Mouse (Mus musculus): ENCODE measurements around the gene Ptpdc1. TPM values are rescaled to one million over a fixed set of nuclear protein-coding genes. Genes with fewer than 3 reads are reported as not detected.

Gene Ptpdc1
- polyA plus RNA-seq, 1 experiment from 2014 or later = 0.64 TPM

DNA sequence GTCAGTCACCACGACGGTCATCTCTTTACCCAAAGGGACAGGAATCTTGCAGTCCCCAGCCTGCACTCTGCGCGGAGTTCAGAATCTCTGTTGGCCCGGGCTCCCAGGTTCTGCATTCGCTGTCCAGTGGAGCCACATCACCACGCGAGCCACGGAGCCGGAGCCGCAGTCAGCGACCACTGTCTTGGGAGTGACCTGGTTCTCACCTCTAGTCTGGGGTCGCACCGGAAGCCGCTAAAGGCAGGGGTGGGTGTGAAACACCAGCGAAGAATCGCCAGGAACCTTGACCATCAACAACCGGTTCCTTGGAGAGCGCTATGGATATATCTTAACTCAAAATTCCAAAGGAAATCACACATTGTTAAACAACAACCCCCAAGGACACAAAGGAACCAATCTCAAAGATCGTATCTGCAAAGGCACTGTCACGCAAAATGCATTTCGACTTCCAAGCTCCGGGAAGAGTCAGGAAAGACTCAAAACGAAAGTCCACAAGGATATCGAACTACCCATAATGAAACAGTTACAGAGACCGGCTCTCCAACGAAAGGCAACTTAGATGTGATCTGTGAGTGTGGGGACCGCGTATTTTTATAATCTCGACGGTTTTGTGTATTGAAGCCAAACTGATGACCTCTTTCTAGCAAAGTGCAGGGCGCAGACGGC, 33.3 kb upstream of the Ptpdc1 start:
- H3K4me2 ChIP-seq (ENCODE audit: low read depth, low read length) = peak overlapping the region; percentile 21; the same call in 1 of the 2 replicates
- no peak overlapping the region for H3K27ac ChIP-seq (ENCODE audit: low read length)
- peaks cover 85% of the 10 kb centered on the region for H3K27me3 ChIP-seq (ENCODE audit: control insufficient read depth, insufficient read depth, low read depth, low read length)
- no peaks in the 10 kb centered on the region for H3K9me3 ChIP-seq (replicated peaks; ENCODE audit: control insufficient read depth, low read length)
- H3K9ac ChIP-seq (ENCODE audit: low read depth, low read length) = no peak overlapping the region
- no peak for ATAC-seq (ENCODE audit: low read depth)
- H3K4me1 ChIP-seq (ENCODE audit: control insufficient read depth, low read depth, low read length) = no peaks in the 10 kb centered on the region; the same call in 1 of the 2 replicates
- peak overlapping the region; percentile 6; the same call in 1 of the 2 replicates for H3K4me3 ChIP-seq (ENCODE audit: low read depth, low read length)
- WGBS (ENCODE audit: insufficient replicate concordance) = 1% methylated on average over 33 of the region's 33 CpGs
- H3K36me3 ChIP-seq (ENCODE audit: control insufficient read depth, insufficient read depth) = no peaks in the 10 kb centered on the region

DNA sequence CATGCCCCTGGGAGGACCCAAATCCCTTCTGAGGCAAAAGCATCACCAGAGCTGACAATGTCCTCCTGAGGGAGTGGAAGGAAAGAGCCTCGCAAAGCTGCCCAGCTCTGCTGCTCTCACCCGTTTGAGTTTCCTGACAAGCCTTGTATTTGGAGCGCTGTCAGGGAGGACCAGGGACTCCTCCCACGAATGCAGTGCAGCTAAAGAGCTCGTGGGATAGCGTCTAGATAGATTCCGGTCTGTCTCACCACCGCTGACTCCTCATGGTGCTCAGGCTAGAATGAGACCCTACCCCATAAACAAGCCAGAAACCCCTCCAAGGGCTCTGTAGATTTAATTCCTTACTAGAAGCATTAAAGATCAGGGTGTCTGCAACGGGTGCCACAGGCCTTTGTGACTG, 32.3 kb upstream of the Ptpdc1 start:
- peaks cover 78% of the 10 kb centered on the region for H3K27me3 ChIP-seq (ENCODE audit: control insufficient read depth, insufficient read depth, low read depth, low read length)
- H3K36me3 ChIP-seq (ENCODE audit: control insufficient read depth, insufficient read depth) = no peaks in the 10 kb centered on the region
- no peaks in the 10 kb centered on the region for H3K9me3 ChIP-seq (replicated peaks; ENCODE audit: control insufficient read depth, low read length)
- H3K4me3 ChIP-seq (ENCODE audit: low read depth, low read length) = no peak overlapping the region
- WGBS (ENCODE audit: insufficient replicate concordance) = 4% methylated on average over 9 of the region's 9 CpGs
- no peaks in the 10 kb centered on the region for H3K4me1 ChIP-seq (ENCODE audit: control insufficient read depth, low read depth, low read length)
- ATAC-seq (ENCODE audit: low read depth) = no peak
- H3K27ac ChIP-seq (ENCODE audit: low read length) = no peak overlapping the region
- H3K9ac ChIP-seq (ENCODE audit: low read depth, low read length) = no peak overlapping the region
- no peak overlapping the region for H3K4me2 ChIP-seq (ENCODE audit: low read depth, low read length)

DNA sequence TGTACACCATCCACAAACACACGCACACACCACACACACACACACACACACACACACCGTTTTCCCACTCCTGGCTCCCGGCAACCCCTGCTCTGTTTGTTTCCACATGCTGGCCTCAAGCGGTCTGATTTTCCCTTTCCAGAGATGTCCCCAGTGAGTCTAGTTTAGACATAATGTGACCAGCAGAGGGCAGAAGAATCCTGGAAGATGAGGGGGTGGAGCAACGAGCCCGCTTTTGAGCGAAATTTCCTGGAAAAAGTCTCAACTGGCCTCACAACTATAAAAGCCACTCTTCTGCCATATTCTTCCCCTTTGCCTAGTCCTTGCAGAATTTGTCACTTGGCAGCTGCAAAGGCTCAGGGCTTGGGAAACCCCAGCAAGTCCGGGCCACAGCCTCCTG, 30.2 kb upstream of the Ptpdc1 start:
- WGBS (ENCODE audit: insufficient replicate concordance) = 2% methylated on average over 8 of the region's 8 CpGs
- H3K27ac ChIP-seq (ENCODE audit: low read length) = no peak overlapping the region
- no peak overlapping the region for H3K4me2 ChIP-seq (ENCODE audit: low read depth, low read length)
- H3K9ac ChIP-seq (ENCODE audit: low read depth, low read length) = no peak overlapping the region
- H3K27me3 ChIP-seq (ENCODE audit: control insufficient read depth, insufficient read depth, low read depth, low read length) = peaks cover 57% of the 10 kb centered on the region
- ATAC-seq (ENCODE audit: low read depth) = no peak
- no peaks in the 10 kb centered on the region for H3K9me3 ChIP-seq (replicated peaks; ENCODE audit: control insufficient read depth, low read length)
- no peak overlapping the region for H3K4me3 ChIP-seq (ENCODE audit: low read depth, low read length)
- no peaks in the 10 kb centered on the region for H3K4me1 ChIP-seq (ENCODE audit: control insufficient read depth, low read depth, low read length)
- H3K36me3 ChIP-seq (ENCODE audit: control insufficient read depth, insufficient read depth) = no peaks in the 10 kb centered on the region

DNA sequence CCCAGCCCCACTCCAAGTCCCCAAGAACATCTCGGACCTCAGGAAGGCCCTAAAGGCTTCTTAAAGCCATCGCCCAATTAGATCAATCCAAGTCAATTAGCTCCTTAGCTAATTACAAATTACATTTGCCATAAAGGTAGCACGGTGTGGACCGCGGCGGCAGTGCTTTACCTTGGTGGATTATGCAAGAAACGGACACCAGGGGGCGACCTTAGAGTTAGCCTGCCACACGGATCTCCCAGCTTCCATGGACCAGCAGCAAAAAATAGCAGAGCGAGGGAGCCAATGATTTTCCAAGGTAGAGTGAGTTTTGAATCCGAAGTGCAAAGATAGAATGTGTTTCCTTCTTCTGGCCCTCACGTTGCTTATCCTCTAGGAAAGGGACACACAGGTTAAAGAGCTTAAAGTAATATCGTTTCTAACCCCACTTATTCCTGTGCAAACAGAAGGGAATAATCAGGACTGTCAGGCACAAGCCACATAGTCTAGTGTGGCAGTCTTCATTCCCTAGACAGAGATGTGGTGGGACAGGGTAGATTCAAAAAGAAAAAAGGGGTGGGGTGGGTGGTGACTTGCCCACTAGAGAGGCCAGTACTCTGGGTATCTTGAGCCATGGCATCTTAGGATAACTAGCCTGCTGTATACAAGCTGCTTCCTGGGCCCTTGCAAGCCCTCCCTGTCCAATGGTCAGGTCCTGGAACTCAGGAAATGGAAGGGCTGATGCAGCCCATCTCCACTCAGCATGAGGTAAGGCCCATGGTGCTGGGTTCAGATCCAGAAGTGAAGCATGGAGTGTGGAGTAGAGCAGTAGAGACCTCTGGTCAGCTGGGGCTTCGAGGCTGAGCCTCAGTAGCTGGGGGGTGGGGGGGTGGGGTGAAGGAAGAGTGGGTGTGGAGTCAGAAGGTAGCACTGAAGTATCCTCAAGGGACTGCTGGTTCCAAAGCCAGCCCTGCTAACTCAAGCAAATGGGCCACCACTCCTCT, 28.6 kb upstream of the Ptpdc1 start:
- H3K9me3 ChIP-seq (replicated peaks; ENCODE audit: control insufficient read depth, low read length) = no peaks in the 10 kb centered on the region
- ATAC-seq (ENCODE audit: low read depth) = no peak
- no peaks in the 10 kb centered on the region for H3K36me3 ChIP-seq (ENCODE audit: control insufficient read depth, insufficient read depth)
- H3K27ac ChIP-seq (ENCODE audit: low read length) = no peak overlapping the region
- no peaks in the 10 kb centered on the region for H3K4me1 ChIP-seq (ENCODE audit: control insufficient read depth, low read depth, low read length)
- 6% methylated on average over 14 of the region's 14 CpGs for WGBS (ENCODE audit: insufficient replicate concordance)
- H3K27me3 ChIP-seq (ENCODE audit: control insufficient read depth, insufficient read depth, low read depth, low read length) = peaks cover 41% of the 10 kb centered on the region
- no peak overlapping the region for H3K9ac ChIP-seq (ENCODE audit: low read depth, low read length)
- H3K4me2 ChIP-seq (ENCODE audit: low read depth, low read length) = no peak overlapping the region
- no peak overlapping the region for H3K4me3 ChIP-seq (ENCODE audit: low read depth, low read length)

DNA sequence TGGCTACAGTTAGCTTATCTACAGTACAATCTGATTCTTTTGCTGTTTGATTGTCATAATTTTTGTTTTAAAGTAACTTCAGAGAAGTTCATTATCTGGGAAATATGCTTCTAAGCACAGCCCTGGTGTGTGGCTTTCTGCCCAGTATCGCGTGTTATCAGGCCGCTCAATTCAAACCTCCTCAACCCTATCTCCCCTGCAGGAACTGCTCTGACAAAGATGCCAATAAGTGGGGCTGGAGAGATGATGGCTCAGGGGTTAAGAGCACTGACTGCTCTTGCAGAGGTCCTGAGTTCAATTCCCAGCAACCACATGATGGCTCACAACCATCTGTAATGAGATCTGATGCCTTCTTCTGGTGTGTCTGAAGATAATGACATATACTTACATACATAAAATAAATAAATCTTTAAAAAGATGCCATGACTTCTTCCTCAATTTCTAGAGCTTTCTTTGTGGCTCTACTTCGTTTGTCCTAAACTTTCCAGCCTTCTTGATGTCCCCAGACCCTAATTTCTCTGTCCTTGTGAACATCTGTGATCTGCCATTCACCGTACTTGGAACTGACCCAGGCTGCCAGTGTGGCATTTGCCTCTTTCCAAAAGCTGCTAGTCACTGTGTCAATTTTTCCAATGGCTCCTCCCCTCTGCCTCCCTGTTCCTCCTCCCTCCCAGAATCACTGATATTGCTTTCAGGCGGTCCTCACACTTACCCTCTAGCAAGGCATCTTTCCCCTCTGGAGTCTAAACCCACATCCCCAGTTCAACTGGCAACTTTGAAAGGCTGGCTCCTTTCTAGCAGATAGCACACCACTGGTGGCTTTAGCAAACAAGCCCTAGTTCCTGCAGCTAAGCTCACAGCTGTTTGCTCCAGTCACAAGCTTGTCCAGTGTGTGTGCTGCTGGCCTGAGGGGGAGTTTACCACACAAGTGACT, 25.9 kb upstream of the Ptpdc1 start:
- WGBS (ENCODE audit: insufficient replicate concordance) = 25% methylated on average over 6 of the region's 6 CpGs

DNA sequence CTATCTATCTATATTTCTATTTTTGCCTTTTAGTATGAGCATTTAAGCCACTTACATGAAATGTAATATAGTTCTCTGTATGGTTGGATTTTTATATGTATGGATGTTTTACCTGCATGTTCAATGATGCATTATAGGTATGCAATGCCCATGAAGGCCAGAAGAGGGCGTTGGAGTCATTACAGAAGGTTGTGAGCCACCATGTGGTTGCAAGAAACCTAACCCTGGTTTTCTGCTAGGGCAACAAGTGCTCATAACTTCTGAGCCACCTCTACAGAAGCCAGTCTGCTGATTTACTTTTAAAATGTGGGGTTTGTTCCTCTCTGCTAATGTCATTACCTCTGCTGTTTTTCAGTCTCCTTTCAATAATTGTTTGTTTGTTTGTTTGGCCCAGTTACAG, 25.2 kb upstream of the Ptpdc1 start:
- H3K36me3 ChIP-seq (ENCODE audit: control insufficient read depth, insufficient read depth) = no peaks in the 10 kb centered on the region
- H3K4me2 ChIP-seq (ENCODE audit: low read depth, low read length) = no peak overlapping the region
- H3K4me1 ChIP-seq (ENCODE audit: control insufficient read depth, low read depth, low read length) = no peaks in the 10 kb centered on the region
- no peak overlapping the region for H3K9ac ChIP-seq (ENCODE audit: low read depth, low read length)
- no peak overlapping the region for H3K27ac ChIP-seq (ENCODE audit: low read length)
- 0 out of 2 replicates have a peak, but pooled peaks cover 2% of the 10 kb centered on the region for H3K9me3 ChIP-seq (replicated peaks; ENCODE audit: control insufficient read depth, low read length)
- H3K4me3 ChIP-seq (ENCODE audit: low read depth, low read length) = no peak overlapping the region
- ATAC-seq (ENCODE audit: low read depth) = no peak
- WGBS (ENCODE audit: insufficient replicate concordance) = 0% methylated on average over 1 of the region's 1 CpGs
- H3K27me3 ChIP-seq (ENCODE audit: control insufficient read depth, insufficient read depth, low read depth, low read length) = peaks cover 8% of the 10 kb centered on the region

More for the DNA sequence above, 25.9 kb upstream of the Ptpdc1 start:
- Histone ChIP-seq H3K4me1 (ENCODE audit: control insufficient read depth, low read depth, low read length) (no peaks in the 10 kb centered on the region), H3K4me3 (ENCODE audit: low read depth, low read length) (no peak overlapping the region), H3K4me2 (ENCODE audit: low read depth, low read length) (no peak overlapping the region), H3K36me3 (ENCODE audit: control insufficient read depth, insufficient read depth) (no peaks in the 10 kb centered on the region), H3K27ac (ENCODE audit: low read length) (no peak overlapping the region), H3K27me3 (ENCODE audit: control insufficient read depth, insufficient read depth, low read depth, low read length) (peaks cover 14% of the 10 kb centered on the region), H3K9ac (ENCODE audit: low read depth, low read length) (no peak overlapping the region), H3K9me3 (replicated peaks; ENCODE audit: control insufficient read depth, low read length) (0 out of 2 replicates have a peak, but pooled peaks cover 2% of the 10 kb centered on the region)
- peak; percentile 80 for ATAC-seq (ENCODE audit: low read depth)

DNA sequence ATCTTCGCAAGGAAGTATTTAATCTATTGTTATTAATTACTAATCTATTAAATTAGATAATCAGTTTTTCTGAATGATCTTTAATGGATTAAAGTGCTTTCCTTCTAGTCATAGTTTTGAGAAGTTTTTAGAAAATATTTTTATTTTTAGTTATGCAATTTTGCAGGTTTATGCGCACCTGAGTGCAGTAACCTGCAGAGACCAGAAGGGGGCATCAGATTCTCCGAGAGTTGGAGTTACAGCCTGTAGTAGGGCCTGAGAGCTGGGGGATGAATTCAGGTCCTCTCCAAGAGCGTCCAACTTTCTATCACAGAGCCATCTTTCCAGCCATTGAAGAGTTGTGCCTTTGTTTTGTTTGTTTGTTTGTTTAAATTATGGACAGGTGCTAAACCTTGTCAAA, 21.2 kb upstream of the Ptpdc1 start:
- Histone ChIP-seq H3K27me3 (ENCODE audit: control insufficient read depth, insufficient read depth, low read depth, low read length) (no peaks in the 10 kb centered on the region), H3K36me3 (ENCODE audit: control insufficient read depth, insufficient read depth) (no peaks in the 10 kb centered on the region), H3K4me1 (ENCODE audit: control insufficient read depth, low read depth, low read length) (no peaks in the 10 kb centered on the region), H3K4me2 (ENCODE audit: low read depth, low read length) (no peak overlapping the region), H3K4me3 (ENCODE audit: low read depth, low read length) (no peak overlapping the region), H3K27ac (ENCODE audit: low read length) (no peak overlapping the region), H3K9me3 (replicated peaks; ENCODE audit: control insufficient read depth, low read length) (0 out of 2 replicates have a peak, but pooled peaks cover 2% of the 10 kb centered on the region), H3K9ac (ENCODE audit: low read depth, low read length) (no peak overlapping the region)
- 76% methylated on average over 4 of the region's 4 CpGs for WGBS (ENCODE audit: insufficient replicate concordance)
- ATAC-seq (ENCODE audit: low read depth) = no peak

DNA sequence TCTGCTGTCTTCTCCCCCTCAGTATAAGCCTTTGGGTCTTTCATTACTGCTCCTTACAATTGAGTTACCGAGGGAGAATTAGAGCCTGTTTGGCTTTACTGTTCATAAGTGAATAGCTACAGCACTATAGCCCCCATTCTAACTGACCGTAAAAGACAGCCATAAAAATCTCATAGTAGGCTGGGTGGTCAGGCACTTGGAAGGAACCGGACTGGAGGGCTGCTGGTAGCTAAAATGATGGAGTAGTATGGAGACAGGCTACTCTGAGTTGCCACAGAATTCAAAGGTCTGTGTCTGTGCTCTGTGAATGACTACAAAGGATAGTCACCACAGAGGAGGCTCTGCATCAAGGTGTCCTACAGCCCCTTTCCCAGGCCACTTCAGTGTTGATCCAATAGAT, 18.5 kb upstream of the Ptpdc1 start:
- no peaks in the 10 kb centered on the region for H3K27me3 ChIP-seq (ENCODE audit: control insufficient read depth, insufficient read depth, low read depth, low read length)
- no peak overlapping the region for H3K4me2 ChIP-seq (ENCODE audit: low read depth, low read length)
- H3K9ac ChIP-seq (ENCODE audit: low read depth, low read length) = no peak overlapping the region
- no peak overlapping the region for H3K27ac ChIP-seq (ENCODE audit: low read length)
- no peak for ATAC-seq (ENCODE audit: low read depth)
- WGBS (ENCODE audit: insufficient replicate concordance) = 59% methylated on average over 3 of the region's 3 CpGs
- 0 out of 2 replicates have a peak, but pooled peaks cover 2% of the 10 kb centered on the region for H3K9me3 ChIP-seq (replicated peaks; ENCODE audit: control insufficient read depth, low read length)
- H3K36me3 ChIP-seq (ENCODE audit: control insufficient read depth, insufficient read depth) = no peaks in the 10 kb centered on the region
- no peaks in the 10 kb centered on the region for H3K4me1 ChIP-seq (ENCODE audit: control insufficient read depth, low read depth, low read length)
- H3K4me3 ChIP-seq (ENCODE audit: low read depth, low read length) = no peak overlapping the region
